Mouse (Mus musculus) ES-E14 (cell line): ENCODE results near the gene Ccn5. TPM values are rescaled to one million over a fixed set of nuclear protein-coding genes. Genes with fewer than 3 reads are reported as not detected.

Experiments
- DNase-seq: peaks from one replicate; pipeline ENCODE4 v3.0.0-alpha.2; 2013; ENCODE audit warnings: low read depth, low spot score
- H3K27ac ChIP-seq: 2 replicates; pipeline ENCODE4 v1.5.1; 2012; ENCODE audit warnings: low read depth, mild to moderate bottlenecking, low read length, moderate library complexity, mixed read lengths; ENCODE audit not compliant: poor library complexity, insufficient read depth, severe bottlenecking
- H3K36me3 ChIP-seq: 2 replicates; pipeline ENCODE4 v1.6.1; 2012; ENCODE audit warnings: mild to moderate bottlenecking, low read length, moderate library complexity, mixed read lengths; ENCODE audit not compliant: control insufficient read depth, poor library complexity, insufficient read depth, severe bottlenecking
- H3K4me1 ChIP-seq, 2 experiments: fragments of 150-350 bp in 1 of 2; sonication (generic) in 1 of 2; 2 replicates each; pipeline ENCODE4 v1.6.1; 2012; ENCODE audit warnings: low read length in 2 of 2, mild to moderate bottlenecking in 1 of 2, mixed read lengths in 1 of 2; ENCODE audit not compliant: control insufficient read depth in 2 of 2, insufficient read depth in 2 of 2, poor library complexity in 1 of 2
- H3K4me3 ChIP-seq, 2 experiments: fragments of 150-350 bp in 1 of 2; sonication (generic) in 1 of 2; 2 replicates each; pipeline ENCODE4 v1.5.1; 2012; ENCODE audit warnings: low read length in 2 of 2, low read depth in 1 of 2, mild to moderate bottlenecking in 1 of 2, mixed read lengths in 1 of 2; ENCODE audit not compliant: insufficient read depth in 1 of 2, poor library complexity in 1 of 2, severe bottlenecking in 1 of 2
- H3K9ac ChIP-seq: 2 replicates; pipeline ENCODE4 v1.6.1; 2012; ENCODE audit warnings: low read depth, mild to moderate bottlenecking, low read length, mixed read lengths; ENCODE audit not compliant: poor library complexity, insufficient read depth, severe bottlenecking
- H3K9me3 ChIP-seq: fragments of 150-350 bp; sonication (generic); 2 replicates; pipeline ENCODE4 v1.6.1; 2012; ENCODE audit warnings: low read depth, mild to moderate bottlenecking, low read length; ENCODE audit not compliant: control insufficient read depth, insufficient read depth
- CHD2 ChIP-seq: IDR thresholded peaks from 2 replicates; pipeline ENCODE4 v1.6.1; 2014; ENCODE audit warnings: mild to moderate bottlenecking, low read depth, low read length, inconsistent platforms
- HCFC1 ChIP-seq: IDR thresholded peaks from 2 replicates; pipeline ENCODE4 v1.6.1; 2012; ENCODE audit warnings: low read length, inconsistent platforms, borderline replicate concordance; ENCODE audit not compliant: insufficient read depth
- MAFK ChIP-seq: IDR thresholded peaks from 2 replicates; pipeline ENCODE4 v1.6.1; 2014; ENCODE audit warnings: mild to moderate bottlenecking, low read depth, low read length, inconsistent platforms; ENCODE audit not compliant: insufficient read depth
- ZC3H11A ChIP-seq: IDR thresholded peaks from 2 replicates; pipeline ENCODE4 v1.6.1; 2012; ENCODE audit warnings: low read depth, mild to moderate bottlenecking, inconsistent platforms, low read length, borderline replicate concordance
- ZNF384 ChIP-seq: IDR thresholded peaks from 2 replicates; pipeline ENCODE4 v1.6.1; 2012; ENCODE audit warnings: low read depth, low read length, inconsistent platforms
- in situ Hi-C, 2 experiments: fragments of 600-800 bp; cut with MboI; formaldehyde crosslinking; loops; one replicate each; pipeline ENCODE4 v1.15.1; 2025; ENCODE audit warnings: low sequenced_read_pairs in 2 of 2, inconsistent platforms in 1 of 2; ENCODE audit not compliant: unreplicated experiment in 2 of 2
- total RNA-seq: library from RNA; depleted of rRNA; stranded (reverse); fragments of 300-350 nt; gene quantifications from 2 replicates; pipeline ENCODE4 v1.2.3, GENCODE M21; 2012; rRNA removed

Ccn5 gene
- total RNA-seq, 1 experiment, result 0.27 TPM

DNA sequence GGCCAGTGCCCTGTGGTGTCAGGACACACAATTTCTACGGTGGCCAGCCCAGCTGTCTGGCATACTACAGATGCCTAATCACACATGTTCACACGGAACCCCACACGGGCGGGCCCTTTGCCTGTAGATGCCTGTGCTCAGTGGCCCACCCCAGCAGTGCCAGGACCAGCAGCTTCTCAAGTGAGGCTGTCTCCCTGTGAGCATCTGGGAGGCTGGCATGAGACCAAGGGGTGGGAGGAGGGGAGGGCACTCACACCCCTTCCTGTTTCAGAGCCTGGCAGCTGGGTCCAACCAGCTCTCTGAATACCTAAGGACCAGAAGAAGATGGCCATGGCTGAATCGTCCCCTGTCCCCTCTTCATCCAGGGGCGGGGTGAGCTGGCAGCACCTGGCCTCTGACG is 54.8 kb downstream of the Ccn5 start:
- TF ChIP-seq ZC3H11A (no peak), ZNF384 (no peak), HCFC1 (no peak), CHD2 (no peak), MAFK (no peak)
- Histone ChIP-seq H3K27ac (no peak overlapping the region), H3K4me1 (no peaks in the 10 kb centered on the region; a peak in 1 of 4 replicates), H3K9ac (no peak overlapping the region), H3K4me3 (no peak overlapping the region), H3K9me3 (no peaks in the 10 kb centered on the region), H3K36me3 (peaks cover 2% of the 10 kb centered on the region; the same call in 1 of the 2 replicates)
- in situ Hi-C loops, result no loop called here
- no peak for DNase-seq

DNA sequence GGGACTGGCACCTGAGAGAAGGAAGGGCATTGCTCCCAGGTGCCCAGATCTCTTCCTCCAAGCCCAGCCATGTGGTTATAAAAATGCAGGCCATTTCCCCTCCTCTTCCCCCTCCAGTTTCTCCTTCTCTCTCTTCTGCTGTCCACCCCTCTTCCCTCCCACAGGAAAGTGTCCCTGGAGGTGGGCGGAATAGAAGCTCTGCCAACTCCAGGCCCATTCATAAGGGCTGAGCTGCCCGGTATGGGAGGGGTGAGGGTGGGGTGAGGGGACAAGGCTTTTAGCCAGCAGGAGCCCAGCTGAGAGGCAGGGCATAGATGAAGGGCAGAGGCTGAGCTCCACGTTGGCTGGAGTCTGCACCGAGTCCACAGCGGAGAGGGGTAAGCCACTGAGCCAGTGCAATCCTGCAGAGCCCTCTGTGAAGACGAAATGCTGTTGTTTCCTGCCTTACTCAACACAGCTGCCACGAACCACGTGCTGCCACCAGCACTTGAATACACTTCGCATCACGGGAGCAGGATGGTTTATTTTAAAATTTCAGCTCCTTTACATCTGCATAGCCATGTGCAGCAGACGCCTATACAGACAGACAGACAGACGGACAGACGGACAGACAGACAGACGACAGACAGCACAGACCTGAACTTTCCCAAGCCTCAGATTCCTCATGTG is 56.3 kb downstream of the Ccn5 start:
- no peak for TF ChIP-seq ZC3H11A
- no peak for TF ChIP-seq MAFK
- TF ChIP-seq CHD2, result no peak
- TF ChIP-seq ZNF384, result no peak
- no peak for TF ChIP-seq HCFC1
- Histone ChIP-seq H3K4me3 (no peak overlapping the region), H3K4me1 (no peaks in the 10 kb centered on the region), H3K9ac (no peak overlapping the region), H3K36me3 (no peaks in the 10 kb centered on the region), H3K27ac (no peak overlapping the region), H3K9me3 (no peaks in the 10 kb centered on the region)
- DNase-seq, result no peak
- in situ Hi-C loops, result no loop called here

DNA sequence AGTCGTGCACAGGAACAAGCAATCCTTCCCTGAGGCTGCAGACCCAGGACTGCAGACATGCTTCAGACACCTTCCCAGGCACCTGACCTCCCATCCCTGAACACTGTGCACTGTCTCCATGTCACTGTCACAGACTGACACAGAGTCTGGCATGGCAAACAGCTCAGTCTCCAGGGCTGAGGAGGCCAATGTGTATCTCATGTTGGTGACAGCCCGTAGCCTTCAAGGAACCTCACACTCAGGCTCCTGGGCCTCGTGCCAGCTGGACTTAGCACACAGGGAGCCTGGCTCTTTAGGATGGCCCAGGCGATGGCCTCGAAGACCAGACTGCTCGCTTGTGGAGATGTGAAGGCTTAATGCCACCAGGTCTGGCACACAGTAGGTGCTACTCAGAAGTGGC is 60.2 kb downstream of the Ccn5 start:
- peaks cover 0 to 8% of the 10 kb centered on the region in 2 experiments; a peak in 1 of 4 replicates for H3K4me1 ChIP-seq
- no peak for TF ChIP-seq MAFK
- in situ Hi-C loops, result no loop called here
- H3K27ac ChIP-seq, result no peak overlapping the region
- no peaks in the 10 kb centered on the region for H3K9me3 ChIP-seq
- H3K9ac ChIP-seq, result no peak overlapping the region
- H3K4me3 ChIP-seq, result no peak overlapping the region
- no peaks in the 10 kb centered on the region for H3K36me3 ChIP-seq
- no peak for DNase-seq

Other genes with a start within 250 kb of the Ccn5 start
- 5.4 and 7.8 TPM in 2 replicates for gene Ttpal, start 218.5 kb upstream of the Ccn5 start, total RNA-seq
- gene Serinc3, start 175.7 kb upstream of the Ccn5 start, total RNA-seq, result 59.3 and 62.0 TPM in 2 replicates
- gene Pkig, start 162.5 kb upstream of the Ccn5 start, total RNA-seq, result 13.2 and 14.8 TPM in 2 replicates
- 10.9 and 13.7 TPM in 2 replicates for gene Ada, start 70.6 kb upstream of the Ccn5 start, total RNA-seq
- gene Kcnk15, start 32.8 kb downstream of the Ccn5 start, total RNA-seq, result not detected in 2 replicates
- 0.98 and 1.5 TPM in 2 replicates for gene Rims4, start 97.8 kb downstream of the Ccn5 start, total RNA-seq
- gene Ywhab, start 174.1 kb downstream of the Ccn5 start, total RNA-seq, result 44.3 and 65.9 TPM in 2 replicates
- 0.16 TPM in 1 of 2 replicates, not detected in the other for gene Pabpc1l, start 204.6 kb downstream of the Ccn5 start, total RNA-seq
- gene Stk4, start 249.5 kb downstream of the Ccn5 start, total RNA-seq, result 51.1 and 58.5 TPM in 2 replicates